Mouse (Mus musculus) heart, adult 11 months (tissue): ENCODE measurements at regions not wholly inside any gene's neighbourhood (a gene's known extent, or its start where the extent isn't known, plus 50 kb on each side); places are given as distances from the start of the nearest gene placed in this dataset.

ENCODE experiments used
- DNase-seq: peaks from one replicate; pipeline ENCODE4 v3.0.0; 2022

- DNase-seq = peak; percentile 22
These were observed 152.6 kb upstream of the Api5 start for GRCm38 (mm10) chr2:94590494-94590893.

DNA sequence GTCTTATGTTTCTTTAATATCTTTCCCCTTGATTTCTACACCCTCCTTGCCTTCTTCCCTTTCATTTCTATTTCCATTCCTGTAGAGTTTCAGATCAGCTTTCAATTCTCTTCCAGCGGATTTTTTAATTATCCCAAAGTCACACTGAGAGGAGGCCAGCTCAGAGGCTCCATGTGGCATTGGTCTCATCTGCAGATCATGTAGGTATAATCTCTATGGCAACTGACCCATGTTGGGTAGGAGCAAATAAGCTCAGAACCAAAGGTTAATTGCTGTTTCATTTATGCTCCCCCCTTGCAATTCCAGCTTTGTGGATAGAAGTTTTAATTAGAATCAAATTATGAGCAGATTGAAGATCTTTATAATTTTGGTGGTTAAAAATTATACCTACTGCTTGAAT, 149.3 kb upstream of the Api5 start:
- no peak for DNase-seq

DNA sequence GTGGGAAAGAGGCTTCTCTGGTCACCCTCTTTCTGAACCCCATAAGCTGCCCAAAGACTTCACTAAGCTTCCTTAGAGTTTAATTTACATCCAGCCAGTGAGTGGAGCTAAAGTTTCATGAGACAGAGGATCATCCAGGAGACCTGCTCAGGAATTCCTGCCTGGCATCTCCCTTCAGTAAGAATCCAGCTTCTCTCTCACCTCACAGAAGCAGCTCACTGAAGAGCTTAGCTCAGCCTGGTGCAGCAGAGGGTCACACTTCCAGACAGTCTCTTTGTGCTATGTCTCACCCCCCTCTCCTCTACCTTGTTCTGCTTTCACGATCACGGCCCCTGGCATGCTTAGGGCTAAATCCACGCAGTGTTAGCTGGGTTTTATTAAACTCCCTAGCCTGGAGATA, 133.7 kb upstream of the Api5 start:
- DNase-seq = no peak

DNA sequence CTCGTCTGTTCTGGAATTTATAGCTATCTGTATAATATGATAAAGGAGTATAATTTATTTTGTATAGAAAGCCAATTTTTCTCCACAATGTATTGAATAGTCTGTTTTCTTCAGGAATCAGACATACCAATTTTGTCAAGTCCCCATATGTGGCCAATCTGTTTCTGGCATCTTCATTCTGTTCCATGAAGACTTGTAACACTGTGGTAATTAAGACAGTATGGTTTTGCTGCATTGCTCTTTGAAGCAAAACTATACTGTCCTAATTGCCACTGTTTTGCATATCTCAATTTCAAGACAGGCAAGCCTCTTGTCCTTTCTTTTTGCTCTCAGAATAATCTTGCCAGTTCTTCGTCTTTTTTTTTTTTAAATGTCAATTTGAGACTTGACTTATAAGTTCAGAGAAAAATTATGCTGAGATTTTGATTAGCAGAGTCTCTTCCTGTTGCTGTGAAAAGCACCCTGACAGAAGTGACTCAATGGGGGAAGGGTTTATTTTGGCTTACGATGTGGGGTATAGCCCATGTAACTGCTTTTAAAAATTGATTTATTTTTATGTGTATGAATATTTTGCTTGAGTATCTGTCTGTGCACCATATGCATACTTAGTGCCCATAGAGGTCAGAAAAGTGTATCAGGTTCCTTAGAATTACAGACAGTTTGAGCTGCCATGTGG, 103.4 kb upstream of the Api5 start:
- DNase-seq = no peak

GRCm38 (mm10) chr2:94536631-94537030, 98.7 kb upstream of the Api5 start:
- DNase-seq = no peak

- no peak for DNase-seq
These were observed 93.2 kb upstream of the Api5 start for GRCm38 (mm10) chr2:94531175-94531574.

DNA sequence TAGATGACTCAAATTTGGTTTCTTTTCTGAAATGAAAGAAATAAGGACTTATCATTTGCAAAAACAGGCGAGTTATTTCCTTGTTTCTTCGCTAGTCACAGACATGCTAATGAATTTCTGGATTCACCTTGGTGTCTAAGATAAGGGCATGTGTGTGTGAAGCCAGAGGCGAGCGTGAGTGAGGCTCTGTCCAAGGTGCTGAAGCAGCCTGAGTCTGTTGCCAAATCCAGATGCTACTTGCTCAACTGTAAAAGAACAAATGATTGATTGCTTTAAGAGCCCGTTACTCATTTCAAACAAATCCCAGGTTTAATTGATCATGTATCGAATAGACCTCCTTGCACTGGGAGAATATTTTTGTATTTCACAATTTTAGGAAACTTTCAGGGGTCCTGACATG, 86.6 kb upstream of the Api5 start:
- DNase-seq = no peak

DNA sequence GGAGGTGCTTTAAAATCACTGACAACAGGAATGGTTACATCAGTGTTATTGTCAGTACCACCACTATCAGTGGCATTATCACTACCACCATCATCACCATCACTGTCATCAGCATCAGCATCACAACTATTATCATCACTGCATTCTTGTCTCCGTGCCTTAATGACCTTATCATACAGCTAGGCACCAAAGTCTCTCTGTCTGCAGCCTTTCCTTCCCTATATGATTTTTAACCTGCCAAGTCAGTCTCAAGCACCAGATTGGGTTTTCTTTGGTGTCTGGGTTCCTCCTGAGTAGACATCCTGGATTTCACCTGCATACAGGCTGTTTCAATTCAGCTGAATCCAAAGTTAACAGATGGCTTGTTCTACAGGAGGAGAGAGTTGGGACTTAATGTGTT, 78.9 kb upstream of the Api5 start:
- DNase-seq = no peak

DNA sequence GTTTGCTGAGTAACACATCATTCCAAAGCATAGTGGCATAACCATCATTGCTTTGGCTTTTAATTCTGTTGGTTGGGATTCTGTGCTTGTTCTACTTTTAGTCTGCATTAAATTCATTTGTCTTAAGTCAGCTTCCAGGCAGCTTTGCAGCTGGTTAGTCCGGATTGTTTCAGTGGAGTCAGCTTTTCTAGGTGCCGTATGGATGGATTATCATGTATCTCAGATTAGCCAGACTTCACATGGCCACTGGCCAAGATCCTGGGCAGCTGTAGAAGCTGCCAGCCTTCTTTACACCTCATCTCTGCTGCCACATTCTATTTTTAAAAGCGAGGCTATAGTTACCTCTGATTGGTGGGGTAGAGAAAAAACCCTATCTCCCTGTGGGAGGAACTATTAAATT, 74.1 kb upstream of the Api5 start:
- no peak for DNase-seq

GRCm38 (mm10) chr2:94500649-94501048, 62.7 kb upstream of the Api5 start:
- peak; percentile 44 for DNase-seq

DNA sequence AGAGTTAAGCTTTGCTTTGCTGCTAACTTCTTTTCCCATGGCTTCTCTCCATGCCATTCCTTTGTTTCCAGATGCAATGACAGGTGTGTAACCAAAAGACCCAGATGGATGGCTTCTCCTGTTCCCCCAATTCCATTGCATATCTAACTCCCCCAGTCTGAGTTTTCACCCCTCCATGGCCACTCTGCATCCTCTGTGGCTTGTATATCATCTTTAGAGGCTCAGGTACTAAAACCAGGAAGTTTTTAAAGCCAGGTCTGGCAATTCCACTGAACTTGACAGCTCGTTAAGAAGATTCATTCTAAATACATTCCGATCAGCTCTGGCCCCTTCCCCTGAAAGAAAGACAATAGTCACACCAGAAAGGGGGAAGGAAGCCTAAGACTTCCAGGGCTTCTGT, 60.6 kb upstream of the Api5 start:
- DNase-seq = peak; percentile 58
